Mouse (Mus musculus) ovary, adult 2 months (tissue): Measurements from ENCODE around the gene Aanat. TPM values are rescaled to one million over a fixed set of nuclear protein-coding genes. Genes with fewer than 3 reads are reported as not detected.

Experiments
- polyA plus RNA-seq: library from polyadenylated mRNA; depleted of rRNA; stranded (reverse); fragments of >200 nt; gene quantifications from 2 replicates; pipeline ENCODE4 v1.2.3, GENCODE M21; 2012; rRNA removed

Gene Aanat
- polyA plus RNA-seq = 0.16 and 0.44 TPM in 2 replicates

GRCm38 (mm10) chr11:116586310-116586709 lies at the start of gene Aanat:
Gene Aanat, plus strand, starts transcription at chr11:116586432.

GRCm38 (mm10) chr11:116581376-116581814 lies 4.8 kb upstream of the Aanat start, which contains the start of gene Ube2o:
Gene Ube2o, minus strand, starts transcription at chr11:116581447.

GRCm38 (mm10) chr11:116626299-116627071 lies 40.3 kb downstream of the Aanat start, which contains the start of gene Rhbdf2:
Gene Rhbdf2, minus strand, starts transcription at chr11:116627019.

Other genes with a start within 250 kb of the Aanat start
- 5.1 and 6.4 TPM in 2 replicates for gene Rnf157, start 173.4 kb upstream of the Aanat start, polyA plus RNA-seq
- gene Ubald2, start 152.3 kb upstream of the Aanat start, polyA plus RNA-seq = 145 and 174 TPM in 2 replicates
- gene Qrich2, start 120.2 kb upstream of the Aanat start, polyA plus RNA-seq = 0.93 and 1.9 TPM in 2 replicates
- 218 and 285 TPM in 2 replicates for gene Prpsap1, start 92.2 kb upstream of the Aanat start, polyA plus RNA-seq
- 31.4 and 33.0 TPM in 2 replicates for gene Sphk1, start 55.5 kb upstream of the Aanat start, polyA plus RNA-seq
- 43.3 and 43.5 TPM in 2 replicates for gene Ube2o, start 5.0 kb upstream of the Aanat start, polyA plus RNA-seq
- gene Rhbdf2, start 40.6 kb downstream of the Aanat start, polyA plus RNA-seq = 94.1 and 97.8 TPM in 2 replicates
- 19.7 and 23.3 TPM in 2 replicates for gene Prcd, start 67.1 kb downstream of the Aanat start, polyA plus RNA-seq
- gene Cygb, start 67.9 kb downstream of the Aanat start, polyA plus RNA-seq = 128 and 135 TPM in 2 replicates
- 0.10 and 0.24 TPM in 2 replicates for gene St6galnac1, start 189.1 kb downstream of the Aanat start, polyA plus RNA-seq
- 110 and 217 TPM in 2 replicates for gene Mxra7, start 241.6 kb downstream of the Aanat start, polyA plus RNA-seq